Comparison of ENCODE assay signal across 1 mouse cellular context in the genomic region with DNA sequence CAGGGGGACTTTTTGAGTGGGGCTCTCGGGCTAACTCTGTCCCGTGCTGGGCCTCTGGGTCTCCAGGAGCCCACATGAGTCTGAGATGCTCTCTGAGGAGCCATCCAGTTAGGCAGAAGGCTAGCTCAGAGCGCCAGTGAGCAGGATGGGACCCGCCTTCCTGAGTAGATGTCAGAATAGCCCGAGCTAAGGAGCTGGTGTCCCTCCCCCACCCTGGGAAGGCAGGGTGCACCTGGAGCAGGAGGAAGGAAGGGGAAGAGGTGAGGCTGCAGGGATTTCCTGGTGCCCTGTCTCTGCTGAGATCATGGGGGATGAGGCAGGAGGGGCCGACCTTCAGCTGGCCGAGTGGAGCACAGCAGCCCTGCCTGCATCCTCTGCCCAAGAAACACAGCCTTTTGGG.
TF ChIP-seq lines count a peak whose summit lies in the region.

No protein-coding gene starts in this region.

TF ChIP-seq in ES-E14, 5 proteins besides CTCF, POLR2A, EP300 and RAD21:
- no peak for TF ChIP-seq MAFK (IDR thresholded peaks at IDR 0.05; ENCODE audit: insufficient read depth, low read depth, low read length)
- no peak for TF ChIP-seq HCFC1 (IDR thresholded peaks at IDR 0.05; ENCODE audit: borderline replicate concordance, insufficient read depth, low read length)
- no peak for TF ChIP-seq ZC3H11A (IDR thresholded peaks at IDR 0.05; ENCODE audit: borderline replicate concordance, low read depth, low read length)
- TF ChIP-seq ZNF384 (IDR thresholded peaks at IDR 0.05; ENCODE audit: low read depth, low read length) = no peak
- TF ChIP-seq CHD2 (IDR thresholded peaks at IDR 0.05; ENCODE audit: low read depth, low read length) = no peak
